Mouse (Mus musculus) liver, postnatal 0 days (tissue): ENCODE results near the gene Bnc1. TPM values are rescaled to one million over a fixed set of nuclear protein-coding genes. Genes with fewer than 3 reads are reported as not detected.

Source experiments
- ATAC-seq: fragments of 200-750 bp; cut with Nextera tagmentation; 2 replicates; pipeline ENCODE4 v1.8.0; 2017; ENCODE audit warnings: mild to moderate bottlenecking, moderate library complexity
- DNase-seq: peaks from one replicate; pipeline ENCODE4 v3.0.0-alpha.2; 2016
- H3K27ac ChIP-seq: fragments of 300-500 bp; sonication (generic); 2 replicates; pipeline ENCODE4 v1.5.1; 2014; ENCODE audit warnings: antibody characterized with exemption, moderate library complexity, mild to moderate bottlenecking, low read depth
- H3K27me3 ChIP-seq: fragments of 300-500 bp; sonication (generic); 2 replicates; pipeline ENCODE4 v1.6.1; 2014; ENCODE audit warnings: low read length, control low read depth, mixed read lengths; ENCODE audit not compliant: insufficient read depth
- H3K36me3 ChIP-seq: fragments of 300-500 bp; sonication (generic); replicated peaks from 2 replicates; pipeline ENCODE4 v1.6.1; 2014; ENCODE audit warnings: mild to moderate bottlenecking, control low read depth, low read length, moderate library complexity, mixed read lengths; ENCODE audit not compliant: insufficient read depth
- H3K4me1 ChIP-seq: fragments of 300-500 bp; sonication (generic); 2 replicates; pipeline ENCODE4 v1.6.1; 2014; ENCODE audit warnings: antibody characterized with exemption, mild to moderate bottlenecking, control low read depth; ENCODE audit not compliant: insufficient read depth
- H3K4me2 ChIP-seq: fragments of 300-500 bp; sonication (generic); 2 replicates; pipeline ENCODE4 v1.6.1; 2014; ENCODE audit warnings: low read depth, mild to moderate bottlenecking, low read length, moderate library complexity, mixed read lengths
- H3K4me3 ChIP-seq: fragments of 300-500 bp; sonication (generic); 2 replicates; pipeline ENCODE4 v1.5.1; 2014; ENCODE audit warnings: low read depth, low read length
- H3K9ac ChIP-seq: fragments of 300-500 bp; sonication (generic); replicated peaks from 2 replicates; pipeline ENCODE4 v1.6.1; 2014; ENCODE audit warnings: mild to moderate bottlenecking, moderate library complexity
- H3K9me3 ChIP-seq: fragments of 300-500 bp; sonication (generic); 2 replicates; pipeline ENCODE4 v1.6.1; 2016; ENCODE audit warnings: mild to moderate bottlenecking, control low read depth, low read length, mixed read lengths
- CTCF ChIP-seq: sonication (generic); IDR thresholded peaks from 2 replicates; pipeline ENCODE4 v1.5.1; 2016; ENCODE audit warnings: antibody characterized with exemption, low read depth
- EP300 ChIP-seq: IDR thresholded peaks from 2 replicates; pipeline ENCODE4 v1.6.1; 2016; ENCODE audit warnings: antibody characterized with exemption, low read depth, mild to moderate bottlenecking
- WGBS: fragments of 180-500 bp; shearing (Covaris S2); extraction: QIAGEN DNeasy Blood & Tissue Kit; methylation state at CpG from one replicate; pipeline ENCODE4 v1.1.7; 2014; ENCODE audit not compliant: insufficient replicate concordance; 5-methylcytosine and 5-hydroxymethylcytosine counted together
- polyA plus RNA-seq: library from polyadenylated mRNA; unstranded; fragments of >200 nt; fragmentation: Nextera tagmentation; extraction: Ambion mirVana; gene quantifications from 2 replicates; pipeline ENCODE4 v1.2.1, GENCODE M21; 2015

The Bnc1 gene
- polyA plus RNA-seq, 1 experiment from 2014 or later = 0.38 TPM

DNA sequence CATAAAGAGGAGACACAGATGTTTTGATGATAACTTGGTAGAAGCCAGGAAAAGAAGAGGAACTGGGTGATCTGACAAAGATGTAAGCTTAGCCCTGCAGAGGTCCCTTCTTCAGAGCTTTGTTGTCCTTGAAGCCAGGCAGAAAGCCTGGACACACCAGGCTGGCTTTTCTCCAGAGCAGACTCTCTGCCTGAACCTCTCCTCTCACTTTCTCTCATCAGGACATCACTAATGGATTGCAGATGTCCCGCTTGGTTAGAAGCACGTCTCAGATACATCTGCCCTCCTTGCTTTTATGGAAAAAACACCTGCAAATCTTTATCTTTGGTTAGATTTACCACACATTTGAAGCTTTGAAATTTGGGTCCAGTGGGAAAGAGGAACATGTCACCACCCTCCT lies 7.7 kb upstream of the Bnc1 start:
- Histone ChIP-seq H3K9ac (no peak overlapping the region), H3K4me2 (no peak overlapping the region), H3K27ac (no peak overlapping the region), H3K36me3 (no peaks in the 10 kb centered on the region), H3K4me1 (no peaks in the 10 kb centered on the region), H3K4me3 (no peak overlapping the region), H3K27me3 (peaks cover 31% of the 10 kb centered on the region), H3K9me3 (no peaks in the 10 kb centered on the region)
- DNase-seq (no peak), ATAC-seq (no peak)
- no peak for TF ChIP-seq EP300
- TF ChIP-seq CTCF = no peak
- 76% methylated on average over 2 of the region's 2 CpGs for WGBS

DNA sequence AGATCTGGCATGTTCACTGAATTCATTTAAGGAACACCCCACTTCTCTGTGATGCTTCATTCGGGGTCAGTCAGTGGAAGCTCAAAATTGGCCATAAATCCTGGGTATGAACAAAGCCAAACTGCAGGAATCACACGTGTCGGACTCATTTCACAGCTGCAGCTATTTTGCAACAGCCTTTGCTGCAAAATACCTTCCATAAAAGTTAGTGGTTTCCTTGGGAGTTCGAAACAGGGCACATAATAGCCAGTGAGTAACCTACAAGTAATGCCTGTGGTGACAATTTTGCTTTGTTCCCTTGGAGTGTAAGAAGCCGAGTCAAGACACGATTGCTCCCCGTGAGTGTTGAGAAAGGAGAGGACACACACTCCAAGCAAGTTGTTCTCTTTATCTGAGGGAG lies 7.3 kb upstream of the Bnc1 start:
- no peak overlapping the region for H3K4me2 ChIP-seq
- ATAC-seq = no peak
- H3K27me3 ChIP-seq = peaks cover 35% of the 10 kb centered on the region
- no peak overlapping the region for H3K27ac ChIP-seq
- no peaks in the 10 kb centered on the region for H3K9me3 ChIP-seq
- no peaks in the 10 kb centered on the region for H3K36me3 ChIP-seq
- no peak for TF ChIP-seq CTCF
- TF ChIP-seq EP300 = no peak
- DNase-seq = no peak
- WGBS = 61% methylated on average over 7 of the region's 7 CpGs
- H3K4me1 ChIP-seq = no peaks in the 10 kb centered on the region
- H3K4me3 ChIP-seq = no peak overlapping the region
- no peak overlapping the region for H3K9ac ChIP-seq

DNA sequence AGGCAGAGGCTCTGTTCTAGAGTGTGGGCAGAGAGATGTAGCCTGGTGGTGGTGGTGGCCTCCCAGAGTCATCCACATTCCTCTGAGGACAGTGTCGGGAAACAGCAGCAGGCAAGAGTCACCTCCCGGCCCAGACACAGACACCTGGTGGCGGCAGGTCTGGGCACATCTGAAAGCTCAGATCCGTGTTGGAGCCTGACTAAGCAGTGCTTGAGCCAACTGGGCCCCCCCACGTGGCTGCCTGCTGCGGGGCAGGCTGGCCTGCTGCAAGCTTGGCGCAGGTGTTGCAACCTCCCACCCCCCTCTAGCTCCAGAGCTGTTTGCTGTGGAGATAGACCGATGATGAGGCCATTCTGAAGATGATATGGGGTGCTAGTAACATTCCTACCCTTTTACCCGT lies 3.9 kb upstream of the Bnc1 start:
- H3K27me3 ChIP-seq = peaks cover 68% of the 10 kb centered on the region
- no peak for ATAC-seq
- H3K9me3 ChIP-seq = no peaks in the 10 kb centered on the region
- no peak for TF ChIP-seq EP300
- no peak for TF ChIP-seq CTCF
- no peaks in the 10 kb centered on the region for H3K36me3 ChIP-seq
- H3K9ac ChIP-seq = no peak overlapping the region
- H3K4me1 ChIP-seq = peaks cover 9% of the 10 kb centered on the region; the same call in 1 of the 2 replicates
- DNase-seq = no peak
- WGBS = 25% methylated on average over 9 of the region's 9 CpGs
- no peak overlapping the region for H3K27ac ChIP-seq
- no peak overlapping the region for H3K4me3 ChIP-seq
- H3K4me2 ChIP-seq = no peak overlapping the region

GRCm38 (mm10) chr7:81995126-81995525 lies 3.0 kb upstream of the Bnc1 start:
- Histone ChIP-seq H3K4me1 (peaks cover 9% of the 10 kb centered on the region; the same call in 1 of the 2 replicates), H3K27me3 (peaks cover 71% of the 10 kb centered on the region), H3K36me3 (no peaks in the 10 kb centered on the region), H3K4me3 (no peak overlapping the region), H3K4me2 (no peak overlapping the region), H3K9me3 (no peaks in the 10 kb centered on the region), H3K27ac (no peak overlapping the region), H3K9ac (no peak overlapping the region)
- ATAC-seq (no peak), DNase-seq (no peak)
- no peak for TF ChIP-seq CTCF
- TF ChIP-seq EP300 = no peak
- WGBS = 61% methylated on average over 6 of the region's 6 CpGs

- Histone ChIP-seq H3K27ac (no peak overlapping the region), H3K9ac (no peak overlapping the region), H3K4me3 (no peak overlapping the region), H3K27me3 (peaks cover 83% of the 10 kb centered on the region), H3K9me3 (no peaks in the 10 kb centered on the region), H3K4me2 (no peak overlapping the region), H3K4me1 (peaks cover 9% of the 10 kb centered on the region; the same call in 1 of the 2 replicates), H3K36me3 (no peaks in the 10 kb centered on the region)
- 49% methylated on average over 7 of the region's 7 CpGs for WGBS
- DNase-seq = no peak
- no peak for ATAC-seq
- TF ChIP-seq CTCF (no peak), EP300 (no peak)
These were observed 1.0 kb upstream of the Bnc1 start for GRCm38 (mm10) chr7:81993140-81993539.

DNA sequence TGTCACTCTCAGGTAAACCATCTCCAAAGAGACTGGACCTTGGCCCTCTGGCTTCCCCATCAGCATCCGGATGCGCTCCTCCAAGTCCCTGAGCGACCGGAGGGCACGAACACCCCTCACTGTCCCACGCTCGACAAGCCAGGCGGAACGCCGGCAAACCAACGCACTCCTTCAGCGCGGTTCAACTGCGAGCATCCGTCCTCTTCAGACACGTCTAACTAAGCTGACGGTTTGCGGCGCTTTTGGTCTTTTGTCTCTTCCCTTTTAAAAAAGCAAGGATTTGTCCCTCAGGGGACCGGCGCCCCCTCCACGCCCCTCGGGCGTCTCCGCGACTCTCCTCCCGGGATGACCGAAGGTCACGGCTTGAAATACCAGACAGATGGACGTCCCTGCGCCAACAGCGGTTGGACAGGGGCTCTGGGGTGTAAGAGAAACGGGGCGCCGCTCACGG lies 456 bp downstream of the Bnc1 start:
- peaks cover 9% of the 10 kb centered on the region; the same call in 1 of the 2 replicates for H3K4me1 ChIP-seq
- WGBS = 2% methylated on average over 34 of the region's 36 CpGs
- ATAC-seq = no peak
- H3K27me3 ChIP-seq = peaks cover 84% of the 10 kb centered on the region
- peak overlapping the region; percentile 65; the same call in 1 of the 2 replicates for H3K4me2 ChIP-seq
- H3K4me3 ChIP-seq = peak overlapping the region; percentile 37
- no peak for DNase-seq
- no peak overlapping the region for H3K9ac ChIP-seq
- no peaks in the 10 kb centered on the region for H3K36me3 ChIP-seq
- no peaks in the 10 kb centered on the region for H3K9me3 ChIP-seq
- no peak overlapping the region for H3K27ac ChIP-seq
- no peak for TF ChIP-seq EP300
- TF ChIP-seq CTCF = no peak

DNA sequence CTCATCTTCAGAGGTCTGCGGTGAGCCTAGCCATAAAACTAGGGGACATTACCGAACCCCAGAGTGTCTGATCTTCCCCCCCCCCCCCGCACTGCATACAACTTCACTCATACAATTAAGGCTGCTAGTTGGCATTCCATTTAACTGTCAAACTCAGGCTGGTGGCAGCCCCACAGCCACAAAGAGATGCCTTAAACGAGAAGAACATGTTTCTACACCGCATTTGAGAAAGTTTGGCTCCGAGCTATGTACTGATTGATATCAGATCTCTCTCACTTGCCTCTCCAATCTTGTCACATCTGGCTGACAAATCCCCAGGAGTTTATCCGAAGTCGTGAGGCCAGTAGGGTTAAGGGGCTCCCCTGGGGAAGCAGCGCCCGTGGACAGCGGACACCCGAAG lies 976 bp downstream of the Bnc1 start:
- Histone ChIP-seq H3K4me2 (no peak overlapping the region), H3K36me3 (no peaks in the 10 kb centered on the region), H3K27ac (no peak overlapping the region), H3K9me3 (no peaks in the 10 kb centered on the region), H3K4me1 (peaks cover 9% of the 10 kb centered on the region; the same call in 1 of the 2 replicates), H3K9ac (no peak overlapping the region), H3K27me3 (peaks cover 79% of the 10 kb centered on the region), H3K4me3 (0 out of 2 replicates have a peak overlapping the region, but pooled peaks have one; percentile 37)
- no peak for DNase-seq
- no peak for TF ChIP-seq CTCF
- no peak for TF ChIP-seq EP300
- 4% methylated on average over 12 of the region's 12 CpGs for WGBS
- ATAC-seq = no peak
